ENCODE assay signal across 14 mouse cellular contexts in genomic region chr19:6296551-6297210, GRCm38 (mm10). TPM values are rescaled to one million over a fixed set of nuclear protein-coding genes. Genes with fewer than 3 reads are reported as not detected.
A peak's percentile ranks its signal among the peaks of the same experiment; 100 is the strongest.
DNase-seq lines count a peak whose midpoint lies in the region; ATAC-seq and TF ChIP-seq lines count a peak whose summit lies in the region.
"Had no signal": no experiment of that assay in that cellular context is flagged by ENCODE, and none has a peak within 500 bp of the region (broad histone marks: within the 10 kb centered on the region; RNA-seq: fewer than 3 reads in every experiment).

No protein-coding gene starts in this region.

- no peaks in the 10 kb centered on the region for H3K9me3 ChIP-seq in liver, embryonic 13.5 days (replicated peaks)
- no peaks in the 10 kb centered on the region for H3K9me3 ChIP-seq in hindbrain, embryonic 10.5 days
- H3K9me3 ChIP-seq: hindbrain, embryonic 13.5 days; kidney, embryonic 15.5 days had no signal

- no peak overlapping the region for H3K4me3 ChIP-seq in thymus, adult 2 months (ENCODE audit: control insufficient read depth, insufficient read depth, low read length)
- H3K4me3 ChIP-seq in liver, embryonic 13.5 days (replicated peaks), result no peak overlapping the region
- H3K4me3 ChIP-seq in hindbrain, embryonic 10.5 days, result no peak overlapping the region
- H3K4me3 ChIP-seq: hindbrain, embryonic 13.5 days; kidney, embryonic 15.5 days had no signal

- no peak for TF ChIP-seq POLR2A in thymus, adult 2 months (IDR thresholded peaks at IDR 0.05; ENCODE audit: control insufficient read depth, extremely low read depth, insufficient read depth, low read length, poor library complexity)

- DNase-seq in thymus, adult 2 months, result no peak
- DNase-seq in thymus, postnatal 25 days, result no peak
- peak; percentile 52 for DNase-seq in R1 (ENCODE audit: low read depth, low spot score)
- DNase-seq in liver, embryonic 13.5 days, result peak; percentile 53
- DNase-seq in kidney, postnatal 14 days, result no peak
- no peak for DNase-seq in hindbrain, embryonic 10.5 days (ENCODE audit: low spot score)
- DNase-seq in embryo, embryonic 9.5 days (ENCODE audit: extremely low spot score), result no peak
- DNase-seq: adrenal gland, adult 8-10 months; cerebellum, adult 2 months; layer of hippocampus, postnatal 36 days had no signal

- 78% methylated on average over 5 of the region's 5 CpGs for WGBS in thymus, adult 2 months
- WGBS in liver, embryonic 13.5 days (ENCODE audit: insufficient replicate concordance), result 57% methylated on average over 5 of the region's 5 CpGs
- 87% methylated on average over 5 of the region's 5 CpGs for WGBS in hindbrain, embryonic 10.5 days

- no peak for TF ChIP-seq CTCF in thymus, adult 2 months (IDR thresholded peaks at IDR 0.05; ENCODE audit: borderline replicate concordance, control insufficient read depth, extremely low read depth, insufficient read depth, low read length, poor library complexity)

- no peaks in the 10 kb centered on the region for H3K27me3 ChIP-seq in thymus, adult 2 months (ENCODE audit: control insufficient read depth, insufficient read depth, low read length)
- H3K27me3 ChIP-seq in liver, embryonic 13.5 days, result no peaks in the 10 kb centered on the region
- H3K27me3 ChIP-seq in hindbrain, embryonic 10.5 days (ENCODE audit: insufficient read depth, poor library complexity, severe bottlenecking), result no peaks in the 10 kb centered on the region
- H3K27me3 ChIP-seq: hindbrain, embryonic 13.5 days; kidney, embryonic 15.5 days; Patski had no signal

- H3K9ac ChIP-seq in liver, embryonic 13.5 days, result peak overlapping the region; percentile 68
- H3K9ac ChIP-seq: hindbrain, embryonic 13.5 days; kidney, embryonic 15.5 days had no signal

- H3K27ac ChIP-seq in thymus, adult 2 months (ENCODE audit: control insufficient read depth, insufficient read depth, low read length), result peak overlapping the region; percentile 11; the same call in 1 of the 2 replicates
- H3K27ac ChIP-seq in liver, embryonic 13.5 days, result peak overlapping the region; percentile 94
- H3K27ac ChIP-seq in hindbrain, embryonic 10.5 days, result no peak overlapping the region
- H3K27ac ChIP-seq: hindbrain, embryonic 13.5 days; kidney, embryonic 15.5 days had no signal

- ATAC-seq in liver, embryonic 13.5 days (ENCODE audit: low read depth), result peak; percentile 56
- ATAC-seq: forebrain, embryonic 14.5 days had no signal

- peaks cover 25% of the 10 kb centered on the region for H3K4me1 ChIP-seq in thymus, adult 2 months (replicated peaks; ENCODE audit: control insufficient read depth, insufficient read depth, low read length)
- peaks cover 86% of the 10 kb centered on the region for H3K4me1 ChIP-seq in liver, embryonic 13.5 days (replicated peaks)
- H3K4me1 ChIP-seq in hindbrain, embryonic 10.5 days (replicated peaks), result peaks cover 17% of the 10 kb centered on the region

- peak overlapping the region; percentile 51 for H3K4me2 ChIP-seq in liver, embryonic 13.5 days
- H3K4me2 ChIP-seq: hindbrain, embryonic 13.5 days; kidney, embryonic 15.5 days had no signal

- peaks cover 6% of the 10 kb centered on the region; the same call in 1 of the 2 replicates for H3K36me3 ChIP-seq in thymus, adult 2 months (ENCODE audit: control insufficient read depth, insufficient read depth, low read length)
- peaks cover 78% of the 10 kb centered on the region for H3K36me3 ChIP-seq in liver, embryonic 13.5 days
- H3K36me3 ChIP-seq in hindbrain, embryonic 10.5 days, result peaks cover 94% of the 10 kb centered on the region

RNA-seq across cellular contexts. Expression of gene Cdc42bpg, which starts 9.6 kb away (rescaled TPM):
- 12.8 and 12.9 TPM in 2 replicates for polyA plus RNA-seq in thymus, adult 2 months (2012; rRNA removed)
- polyA plus RNA-seq in liver, embryonic 13.5 days (2015; fragmentation: Nextera tagmentation; extraction: Ambion mirVana), result 0.14 and 0.16 TPM in 2 replicates
- polyA plus RNA-seq in hindbrain, embryonic 10.5 days (2016; fragmentation: Nextera tagmentation; extraction: Ambion mirVana), result 0.29 and 0.37 TPM in 2 replicates

RNA-seq across cellular contexts. Expression of gene Ehd1, which starts 20.2 kb away (rescaled TPM):
- polyA plus RNA-seq in thymus, adult 2 months (2012; rRNA removed), result 141 and 159 TPM in 2 replicates
- 68.8 and 72.6 TPM in 2 replicates for polyA plus RNA-seq in liver, embryonic 13.5 days (2015; fragmentation: Nextera tagmentation; extraction: Ambion mirVana)
- 87.8 and 103 TPM in 2 replicates for polyA plus RNA-seq in hindbrain, embryonic 10.5 days (2016; fragmentation: Nextera tagmentation; extraction: Ambion mirVana)

RNA-seq across cellular contexts. Expression of gene Men1, which starts 38.1 kb away (rescaled TPM):
- 141 and 143 TPM in 2 replicates for polyA plus RNA-seq in thymus, adult 2 months (2012; rRNA removed)
- polyA plus RNA-seq in liver, embryonic 13.5 days (2015; fragmentation: Nextera tagmentation; extraction: Ambion mirVana), result 26.3 and 29.9 TPM in 2 replicates
- polyA plus RNA-seq in hindbrain, embryonic 10.5 days (2016; fragmentation: Nextera tagmentation; extraction: Ambion mirVana), result 125 and 129 TPM in 2 replicates

RNA-seq across cellular contexts. Expression of gene Map4k2, which starts 44.3 kb away (rescaled TPM):
- polyA plus RNA-seq in thymus, adult 2 months (2012; rRNA removed), result 1,004 and 1,040 TPM in 2 replicates
- 4.5 and 5.8 TPM in 2 replicates for polyA plus RNA-seq in liver, embryonic 13.5 days (2015; fragmentation: Nextera tagmentation; extraction: Ambion mirVana)
- 13.1 and 14.7 TPM in 2 replicates for polyA plus RNA-seq in hindbrain, embryonic 10.5 days (2016; fragmentation: Nextera tagmentation; extraction: Ambion mirVana)

RNA-seq across cellular contexts. Expression of gene Atg2a, which starts 55.2 kb away (rescaled TPM):
- 82.4 and 90.3 TPM in 2 replicates for polyA plus RNA-seq in thymus, adult 2 months (2012; rRNA removed)
- 4.1 and 4.8 TPM in 2 replicates for polyA plus RNA-seq in liver, embryonic 13.5 days (2015; fragmentation: Nextera tagmentation; extraction: Ambion mirVana)
- polyA plus RNA-seq in hindbrain, embryonic 10.5 days (2016; fragmentation: Nextera tagmentation; extraction: Ambion mirVana), result 10.3 and 14.9 TPM in 2 replicates

Comparison
In these comparisons a context has a peak if more than half of its experiments do, and no peak if none do; other contexts are left out.
1. DNase-seq: peak in R1 (single experiment) and liver, embryonic 13.5 days (single experiment); none in thymus, adult 2 months (single experiment), thymus, postnatal 25 days (single experiment), kidney, postnatal 14 days (single experiment), hindbrain, embryonic 10.5 days (single experiment) and embryo, embryonic 9.5 days (single experiment).
2. RNA of gene Cdc42bpg, which starts 9.6 kb away (polyA plus RNA-seq): 12.8 to 12.9 TPM in thymus, adult 2 months; 0.29 to 0.37 TPM in hindbrain, embryonic 10.5 days and 0.14 to 0.16 TPM in liver, embryonic 13.5 days; every median in the first group is over 10 times any median in the second.